Mouse (Mus musculus) urinary bladder, postnatal 14 days (tissue): Measurements from ENCODE around the gene Cxcl9.

Source experiments
- DNase-seq: peaks from one replicate; pipeline ENCODE4 v3.0.0; 2021; ENCODE audit warnings: low spot score

Gene Cxcl9

DNA sequence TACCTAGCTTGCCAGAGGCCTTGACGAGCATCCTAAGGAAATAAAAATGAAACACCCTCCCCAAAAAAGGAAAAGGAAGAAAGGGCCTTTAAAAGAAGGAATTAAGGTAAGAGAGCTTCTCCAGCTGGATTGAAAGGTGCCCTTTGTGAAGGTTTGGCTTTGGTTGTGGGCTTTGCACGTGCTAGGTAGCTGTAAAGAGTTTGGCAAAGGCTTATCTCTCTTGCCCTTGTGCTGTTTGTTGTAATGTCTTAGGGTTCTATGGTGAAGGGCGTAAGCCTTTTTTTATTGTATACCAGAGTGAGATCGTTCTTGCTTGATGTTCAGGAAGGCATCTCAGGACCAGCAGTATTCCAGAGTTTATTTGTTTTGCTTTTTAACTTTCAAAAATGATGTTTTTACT, 12.7 kb upstream of the Cxcl9 start:
- no peak for DNase-seq

GRCm38 (mm10) chr5:92336743-92337142, 8.9 kb upstream of the Cxcl9 start:
- DNase-seq = no peak

GRCm38 (mm10) chr5:92332359-92332840, 4.5 kb upstream of the Cxcl9 start:
- peak; percentile 37 for DNase-seq

DNA sequence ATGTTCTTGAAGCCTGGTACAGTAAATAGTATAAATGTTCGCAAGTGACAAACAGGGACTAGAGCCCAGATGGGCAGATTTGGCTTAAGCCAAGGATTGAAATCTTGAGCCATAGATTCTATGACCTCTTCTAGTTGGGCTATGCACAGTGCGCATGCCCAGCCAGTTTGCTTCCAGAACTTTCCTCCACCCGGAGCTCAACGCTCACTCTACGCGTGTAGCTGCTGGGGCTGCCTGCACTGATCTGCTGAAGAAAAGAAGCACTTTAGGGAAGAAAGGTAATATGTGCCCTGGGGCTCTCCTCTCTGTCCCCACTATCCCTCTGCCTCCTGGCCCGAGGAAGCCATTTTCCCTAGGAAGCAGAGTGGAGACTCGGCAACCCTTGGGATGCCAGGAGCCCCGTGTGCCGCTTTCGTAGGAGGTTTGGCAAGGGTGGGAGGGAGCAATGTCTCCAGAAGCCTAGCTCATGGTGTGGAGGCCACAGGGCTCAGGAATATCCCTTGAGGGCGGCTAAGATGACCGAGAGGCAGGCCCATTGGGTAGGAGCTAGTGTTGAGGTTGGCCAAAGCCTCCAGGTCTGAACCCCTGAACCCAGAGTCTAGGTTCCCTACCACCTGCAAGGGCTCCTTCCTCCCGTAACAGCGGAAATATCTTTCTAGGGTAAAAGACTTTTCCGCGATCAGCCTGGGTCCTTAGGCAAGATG, 3.9 kb upstream of the Cxcl9 start, which contains the start of gene Art3:
TSS of gene Art3 (plus strand) at position 193 of the 704 bp plus-strand sequence.
- DNase-seq = no peak

GRCm38 (mm10) chr5:92331122-92331521, 3.2 kb upstream of the Cxcl9 start:
- DNase-seq = no peak

- no peak for DNase-seq
These were observed 512 bp downstream of the Cxcl9 start for GRCm38 (mm10) chr5:92327367-92327766.

DNA sequence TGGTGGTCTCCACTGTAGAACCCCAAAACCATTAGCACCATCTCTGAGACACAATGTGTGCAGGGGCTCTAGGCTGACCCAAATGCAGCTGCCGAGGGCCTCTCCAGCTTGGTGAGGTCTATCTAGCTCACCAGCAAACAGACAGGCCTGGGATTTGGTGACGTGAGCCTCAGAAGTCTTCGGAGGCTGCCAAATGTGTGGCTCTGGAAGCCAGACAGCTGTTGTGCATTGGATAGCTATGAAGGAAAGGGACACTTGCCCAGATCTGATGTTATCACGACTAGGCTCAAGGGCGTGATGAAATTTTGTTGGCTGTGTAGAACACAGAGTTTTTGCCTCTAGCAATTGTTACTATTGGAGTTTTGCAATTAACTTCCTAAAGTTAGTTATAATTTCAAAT, 4.6 kb downstream of the Cxcl9 start:
- peak; percentile 56 for DNase-seq

DNA sequence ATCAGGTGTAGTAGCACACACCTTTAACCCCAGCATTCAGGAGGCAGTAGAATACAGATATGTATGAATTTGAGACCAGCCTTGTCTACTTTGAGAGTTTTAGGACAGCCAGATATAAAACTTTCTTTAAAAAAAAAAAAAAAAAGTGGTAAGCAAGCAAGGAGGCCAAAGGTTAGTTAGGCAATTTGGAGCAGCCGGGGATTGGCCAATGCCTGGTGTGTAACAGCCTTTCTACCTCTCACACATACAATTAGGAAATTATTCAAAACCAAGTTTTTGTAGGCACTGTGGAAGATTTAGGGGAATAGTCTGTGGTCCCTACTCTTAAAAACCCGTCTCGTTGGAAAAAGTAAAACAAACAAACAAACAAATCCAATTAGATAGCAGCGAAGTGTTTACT, 5.3 kb downstream of the Cxcl9 start:
- no peak for DNase-seq

DNA sequence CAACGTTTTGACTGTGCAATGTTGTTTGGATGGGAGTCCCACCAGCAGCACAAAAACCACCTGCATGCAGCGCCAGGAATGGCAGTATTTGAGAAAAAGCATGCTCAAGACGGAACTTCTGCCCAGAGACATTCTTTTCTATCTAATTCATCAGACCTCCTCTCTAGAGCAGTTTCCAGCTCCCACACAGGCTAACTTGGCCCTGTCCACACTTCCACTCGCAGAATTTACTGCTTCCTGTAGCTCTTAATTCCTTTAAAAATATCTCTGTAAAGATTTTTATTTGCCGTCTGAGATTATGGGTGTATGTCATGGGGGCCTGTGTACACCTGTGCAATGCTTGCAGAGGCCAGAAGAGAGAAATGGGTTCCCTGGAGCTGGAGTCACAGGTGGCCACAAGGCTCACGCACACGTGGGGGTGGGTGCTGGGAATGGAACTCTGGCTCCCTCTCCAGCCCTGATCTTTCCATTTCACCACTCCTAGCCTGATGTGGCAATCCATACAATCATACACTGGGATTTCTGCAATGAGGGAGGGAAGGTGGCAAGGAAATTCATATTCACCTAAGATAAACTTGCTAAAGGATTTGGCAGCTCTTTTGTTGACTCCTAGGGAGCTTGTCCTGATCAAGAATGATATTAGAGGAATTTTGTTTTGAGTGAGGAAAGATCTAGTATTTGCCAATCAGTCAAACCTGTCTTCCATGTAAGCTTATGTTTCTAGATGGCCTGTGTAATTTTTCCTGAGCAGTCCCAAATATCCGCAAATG, 6.1 kb downstream of the Cxcl9 start:
- no peak for DNase-seq

DNA sequence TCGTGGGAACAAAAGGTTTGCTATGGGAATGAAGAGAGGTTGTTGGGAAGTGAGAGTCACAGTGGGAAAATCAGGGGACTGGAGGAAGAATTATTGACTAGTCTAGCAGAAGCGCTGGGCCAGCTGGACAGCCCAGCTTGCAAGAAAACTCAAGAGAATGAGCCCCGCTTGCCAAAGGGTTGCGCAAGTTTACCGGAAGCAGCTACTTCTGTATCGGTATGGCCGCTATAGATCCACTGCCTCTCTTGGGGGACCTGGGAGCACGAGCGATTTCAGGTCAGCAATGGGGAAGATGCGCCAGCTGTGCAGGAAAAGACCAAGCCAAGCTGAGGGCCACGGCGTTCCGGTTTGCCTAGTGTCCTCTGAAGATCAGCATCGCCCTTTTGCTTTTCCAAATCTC, 9.3 kb downstream of the Cxcl9 start:
- no peak for DNase-seq

DNA sequence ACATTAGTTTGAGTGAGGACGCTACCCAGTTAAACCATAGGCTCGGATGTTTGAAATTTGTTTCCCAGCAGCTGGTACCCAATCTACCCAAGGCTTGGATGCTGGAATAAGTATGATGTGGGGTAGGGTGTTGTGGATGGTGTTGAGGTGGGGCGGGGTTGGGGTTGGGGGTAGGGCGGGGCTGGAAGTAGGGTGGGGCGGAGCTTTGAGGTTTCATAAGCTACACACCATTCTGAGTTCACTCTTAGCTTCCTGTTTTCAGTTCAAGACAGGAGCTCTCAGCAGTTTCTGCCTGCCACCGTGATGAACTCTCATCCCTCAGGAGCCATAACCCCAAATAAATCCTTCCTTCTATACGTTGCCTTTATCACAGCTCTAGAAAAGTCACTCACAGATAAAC, 9.8 kb downstream of the Cxcl9 start:
- DNase-seq = no peak

GRCm38 (mm10) chr5:92313776-92314175, 14.1 kb downstream of the Cxcl9 start:
- DNase-seq = no peak

- DNase-seq = peak; percentile 91
These were observed 15.7 kb downstream of the Cxcl9 start for GRCm38 (mm10) chr5:92312046-92312715.

DNA sequence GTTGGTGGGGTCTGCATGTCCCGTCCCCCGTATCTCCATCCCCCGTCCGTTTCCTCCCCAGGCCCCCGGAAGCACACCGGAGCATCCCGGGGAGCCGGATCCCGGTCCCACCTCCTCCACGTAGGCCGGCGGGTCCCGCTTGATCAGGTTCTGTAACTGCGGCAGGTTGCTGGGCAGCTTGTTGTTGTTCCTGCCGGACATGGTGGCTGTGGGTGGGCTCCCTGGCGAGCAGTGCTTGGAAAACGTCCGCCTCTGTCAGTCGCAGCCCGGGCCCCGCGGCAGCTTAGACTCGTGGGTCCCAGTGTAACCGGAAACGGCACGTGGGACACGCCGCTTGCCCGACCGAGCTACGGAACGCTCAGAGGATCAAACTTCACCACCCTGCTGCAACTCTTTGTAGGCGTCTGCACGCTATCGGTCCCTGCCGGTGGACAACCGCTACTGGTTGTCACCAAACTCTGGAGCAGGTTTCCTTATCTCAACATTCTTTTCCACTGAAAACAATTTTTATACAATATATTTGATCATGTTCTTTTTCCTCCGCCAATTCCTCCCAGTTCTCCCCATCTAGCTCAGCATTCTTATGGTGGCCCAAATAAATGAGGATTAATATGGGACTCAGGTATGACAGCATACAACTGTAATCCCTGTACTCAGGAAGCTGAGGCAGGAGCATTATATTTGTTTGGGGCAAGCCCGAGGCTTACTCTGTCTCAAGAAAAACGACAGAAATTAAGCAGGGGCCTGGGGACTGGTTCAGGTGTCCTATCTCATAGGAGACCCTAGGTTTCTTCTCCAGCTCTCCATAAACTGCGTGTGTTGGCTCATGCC, 18.0 kb downstream of the Cxcl9 start, which contains the start of gene Sdad1:
TSS of gene Sdad1 (minus strand) at position 799 of the 831 bp plus-strand sequence.
- peak; percentile 93 for DNase-seq

DNA sequence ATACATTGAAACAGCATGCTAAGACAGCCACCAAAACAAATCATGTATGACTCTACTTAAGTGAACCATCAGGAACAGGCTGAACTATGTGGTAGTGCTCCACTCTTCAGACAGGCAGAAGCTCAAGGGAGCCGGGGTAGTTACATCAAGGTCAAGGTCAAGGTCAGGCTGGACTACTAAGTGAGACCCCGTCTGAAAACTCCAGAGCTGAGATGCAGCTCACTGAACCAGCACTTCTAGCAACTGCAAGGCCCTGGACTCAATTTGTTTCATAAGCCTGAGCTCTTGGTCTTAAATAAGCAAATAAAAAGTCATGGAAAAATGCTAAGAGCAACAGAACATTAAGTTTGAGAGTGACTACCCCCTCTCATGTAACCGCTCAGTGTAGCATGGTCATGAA, 23.6 kb downstream of the Cxcl9 start:
- DNase-seq = no peak

DNA sequence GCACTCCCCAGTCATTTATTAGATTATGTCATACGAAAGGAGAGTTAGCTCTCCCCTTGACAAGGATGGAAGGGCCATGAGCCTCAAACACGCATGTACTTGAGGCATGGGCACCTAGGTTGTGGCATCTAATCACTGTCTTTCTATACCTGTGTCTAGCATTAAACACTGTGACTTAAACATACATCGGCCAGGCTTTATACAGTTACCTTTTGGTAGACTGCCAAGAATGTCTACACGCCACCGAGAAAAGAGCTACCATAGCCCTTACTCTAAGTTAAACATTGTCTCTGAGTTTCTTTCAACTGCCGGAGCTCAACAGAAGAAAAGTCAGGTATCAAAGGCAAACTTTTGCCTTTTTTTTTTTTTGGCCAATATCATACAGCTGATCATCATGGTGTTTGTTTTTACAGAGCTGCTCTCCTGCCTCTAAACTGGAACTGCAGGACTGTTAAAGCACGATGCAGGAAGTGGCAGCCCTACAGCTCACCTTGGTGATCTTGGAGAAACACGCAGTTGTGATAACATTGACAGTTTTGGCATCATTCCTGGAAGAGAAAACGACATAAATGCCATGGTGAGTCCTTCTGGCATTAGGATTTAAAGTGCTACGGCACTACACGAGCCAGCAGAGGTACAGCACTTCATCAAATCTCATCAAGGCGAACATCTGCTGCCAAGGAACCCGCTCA, 25.6 kb downstream of the Cxcl9 start:
- DNase-seq = peak; percentile 22

DNA sequence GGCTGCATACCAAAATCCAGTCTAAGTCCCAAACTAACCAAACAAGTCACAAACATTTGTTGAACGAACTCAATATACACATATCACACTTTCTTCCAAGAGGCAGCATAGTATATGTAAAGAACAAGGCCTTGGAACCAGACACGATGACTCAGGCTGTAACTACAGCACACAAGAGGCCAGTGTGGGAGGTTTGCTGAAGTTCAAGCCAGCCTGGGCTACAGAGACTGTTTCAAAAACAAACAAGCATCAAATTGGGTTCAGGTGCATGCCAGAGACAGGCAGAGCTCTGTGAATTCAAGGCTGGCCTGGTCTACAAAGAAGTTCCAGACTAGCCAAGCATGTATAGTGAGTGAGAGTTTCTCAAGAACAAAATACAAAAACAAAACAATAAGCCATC, 33.4 kb downstream of the Cxcl9 start:
- DNase-seq = no peak

DNA sequence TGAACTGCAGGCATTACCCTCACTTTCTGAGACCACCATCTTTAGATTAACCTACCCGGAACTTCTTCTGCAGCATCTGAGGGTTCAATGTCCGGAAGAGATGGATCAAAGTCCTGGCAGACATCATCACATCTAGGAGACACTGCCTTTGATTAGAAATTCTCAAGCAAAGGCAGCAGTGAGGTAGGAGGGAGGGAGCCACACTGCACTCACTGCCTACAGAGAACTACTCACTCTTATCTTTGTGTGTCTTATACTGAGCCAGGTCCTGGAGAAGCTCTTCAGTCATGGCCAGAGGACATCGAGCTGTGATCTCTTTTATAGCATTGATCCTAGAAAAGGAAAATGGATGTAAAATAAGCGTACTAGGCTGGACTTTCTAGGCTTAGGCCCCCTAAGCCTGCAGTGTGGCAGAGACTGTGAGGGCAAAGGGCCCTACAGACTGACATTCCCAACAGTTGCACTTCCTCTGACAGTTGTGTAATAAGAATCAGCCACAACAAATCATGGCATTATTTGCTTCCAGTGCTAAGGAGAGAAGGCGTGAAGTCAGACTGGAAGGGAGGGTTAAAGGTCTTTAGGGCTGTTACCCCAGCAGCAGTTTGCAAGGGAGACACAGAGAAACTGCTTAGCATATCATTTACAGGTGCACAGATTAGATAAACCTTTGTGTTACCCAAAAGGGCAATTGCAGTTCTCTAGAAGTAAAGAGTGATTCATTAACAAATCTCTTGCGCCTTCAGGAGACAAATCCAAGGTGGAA, 36.0 kb downstream of the Cxcl9 start:
- DNase-seq = no peak

DNA sequence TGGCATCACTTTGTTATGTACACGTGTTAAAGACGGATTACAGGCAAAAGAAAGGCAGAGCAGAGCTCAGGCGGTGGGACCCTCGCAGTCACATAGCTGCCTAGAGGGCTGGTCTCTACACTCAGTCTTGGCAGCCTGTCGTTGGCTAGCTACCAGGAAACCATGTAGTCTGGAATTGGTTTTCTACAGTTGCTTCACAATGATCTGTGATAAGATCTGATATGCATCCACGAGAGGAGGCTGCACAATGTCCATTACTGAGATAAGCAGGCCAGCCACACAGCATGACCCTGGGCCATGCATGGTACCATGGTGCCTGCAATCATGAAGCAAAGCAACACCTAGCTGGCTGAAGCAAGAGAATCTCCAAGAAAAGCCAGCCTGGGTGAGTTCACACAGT, 40.0 kb downstream of the Cxcl9 start:
- no peak for DNase-seq

GRCm38 (mm10) chr5:92283107-92283506, 44.8 kb downstream of the Cxcl9 start:
- no peak for DNase-seq
